Mouse (Mus musculus): ENCODE results near the gene Shb. TPM values are rescaled to one million over a fixed set of nuclear protein-coding genes. Genes with fewer than 3 reads are reported as not detected.

Gene Shb
- polyA plus RNA-seq, 1 experiment from 2014 or later: 7.3 TPM

GRCm38 (mm10) chr4:45513791-45514293 lies 18.4 kb downstream of the Shb start:
- ATAC-seq (replicated peaks; ENCODE audit: low FRiP score, low TSS enrichment, low read depth): peak; percentile 75
- H3K27me3 ChIP-seq (replicated peaks; ENCODE audit: control insufficient read depth, insufficient read depth, low read length): no peaks in the 10 kb centered on the region
- H3K4me3 ChIP-seq (ENCODE audit: low read depth, low read length): no peak overlapping the region
- WGBS: 1% methylated on average over 10 of the region's 10 CpGs
- 0 out of 2 replicates have a peak overlapping the region, but pooled peaks have one; percentile 1 for H3K9ac ChIP-seq (ENCODE audit: low read length)
- peaks cover 46% of the 10 kb centered on the region for H3K4me1 ChIP-seq (replicated peaks; ENCODE audit: control insufficient read depth, insufficient read depth, low read length)
- H3K27ac ChIP-seq (ENCODE audit: low read depth): peak overlapping the region; percentile 52; the same call in 1 of the 2 replicates
- DNase-seq (ENCODE audit: low spot score): peak; percentile 85
- no peaks in the 10 kb centered on the region for H3K36me3 ChIP-seq (ENCODE audit: control insufficient read depth, insufficient read depth, low read length)
- no peaks in the 10 kb centered on the region for H3K9me3 ChIP-seq (ENCODE audit: control insufficient read depth, low read length)
- H3K4me2 ChIP-seq (ENCODE audit: low read length): peak overlapping the region; percentile 25

- Histone ChIP-seq H3K9ac (ENCODE audit: low read length) (no peak overlapping the region), H3K4me2 (ENCODE audit: low read length) (peak overlapping the region; percentile 25; the same call in 1 of the 2 replicates), H3K27me3 (replicated peaks; ENCODE audit: control insufficient read depth, insufficient read depth, low read length) (no peaks in the 10 kb centered on the region), H3K4me3 (ENCODE audit: low read depth, low read length) (no peak overlapping the region), H3K9me3 (ENCODE audit: control insufficient read depth, low read length) (no peaks in the 10 kb centered on the region), H3K4me1 (replicated peaks; ENCODE audit: control insufficient read depth, insufficient read depth, low read length) (peaks cover 48% of the 10 kb centered on the region), H3K27ac (ENCODE audit: low read depth) (peak overlapping the region; percentile 52; the same call in 1 of the 2 replicates), H3K36me3 (ENCODE audit: control insufficient read depth, insufficient read depth, low read length) (no peaks in the 10 kb centered on the region)
- 64% methylated on average over 2 of the region's 2 CpGs for WGBS
- DNase-seq (ENCODE audit: low spot score) (no peak), ATAC-seq (replicated peaks; ENCODE audit: low FRiP score, low TSS enrichment, low read depth) (no peak; the same call in 1 of the 2 replicates)
These were observed 18.9 kb downstream of the Shb start for GRCm38 (mm10) chr4:45513340-45513739.

DNA sequence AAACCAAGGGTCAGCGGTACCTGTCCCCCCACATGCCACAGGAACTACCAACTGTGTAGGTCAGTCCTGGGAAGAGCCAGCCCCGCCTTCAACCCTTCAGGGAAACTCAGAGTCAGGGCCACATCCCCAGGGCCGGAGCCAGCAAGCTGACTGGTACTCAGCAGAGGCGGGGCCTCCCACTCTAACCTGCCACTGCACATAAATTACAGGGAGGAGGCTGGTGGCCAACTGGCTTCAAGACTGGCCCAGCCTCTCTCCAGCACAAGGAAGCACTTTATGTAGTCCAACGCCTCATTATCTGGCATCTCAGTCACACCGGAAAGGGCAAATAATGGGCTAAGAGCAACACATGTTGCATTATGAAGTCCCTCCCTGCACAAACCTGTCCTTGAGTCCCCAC lies 22.1 kb downstream of the Shb start:
- H3K4me1 ChIP-seq (replicated peaks; ENCODE audit: control insufficient read depth, insufficient read depth, low read length): peaks cover 66% of the 10 kb centered on the region
- H3K4me3 ChIP-seq (ENCODE audit: low read depth, low read length): no peak overlapping the region
- no peak for DNase-seq (ENCODE audit: low spot score)

DNA sequence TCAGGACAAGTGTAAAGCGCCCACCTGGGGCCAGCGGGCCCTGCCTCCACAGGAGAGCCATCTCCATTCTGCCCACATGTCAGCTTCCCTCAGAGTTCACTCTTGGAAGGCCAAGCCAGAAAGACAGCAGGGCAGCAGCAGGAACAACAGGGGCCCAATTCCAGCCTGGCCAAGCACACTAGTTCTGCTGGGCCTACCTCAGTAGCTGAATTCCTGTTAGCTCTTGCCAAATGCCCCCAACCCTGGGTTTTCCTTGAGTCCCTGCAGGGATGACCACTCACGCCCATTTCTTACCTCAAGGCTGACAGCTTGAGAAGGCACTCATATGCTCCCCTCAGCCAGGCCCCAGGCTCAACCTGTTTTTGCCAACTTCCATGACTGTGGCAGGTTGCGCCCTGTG lies 22.9 kb downstream of the Shb start:
- Histone ChIP-seq H3K27ac (ENCODE audit: low read depth) (no peak overlapping the region), H3K9me3 (ENCODE audit: control insufficient read depth, low read length) (no peaks in the 10 kb centered on the region), H3K4me2 (ENCODE audit: low read length) (no peak overlapping the region), H3K27me3 (replicated peaks; ENCODE audit: control insufficient read depth, insufficient read depth, low read length) (no peaks in the 10 kb centered on the region), H3K36me3 (ENCODE audit: control insufficient read depth, insufficient read depth, low read length) (no peaks in the 10 kb centered on the region), H3K4me1 (replicated peaks; ENCODE audit: control insufficient read depth, insufficient read depth, low read length) (peaks cover 59% of the 10 kb centered on the region), H3K4me3 (ENCODE audit: low read depth, low read length) (no peak overlapping the region), H3K9ac (ENCODE audit: low read length) (no peak overlapping the region)
- WGBS: 90% methylated on average over 4 of the region's 4 CpGs
- no peak for ATAC-seq (replicated peaks; ENCODE audit: low FRiP score, low TSS enrichment, low read depth)
- no peak for DNase-seq (ENCODE audit: low spot score)

More for the DNA sequence above, 22.1 kb downstream of the Shb start:
- Histone ChIP-seq H3K9ac (ENCODE audit: low read length) (no peak overlapping the region), H3K36me3 (ENCODE audit: control insufficient read depth, insufficient read depth, low read length) (no peaks in the 10 kb centered on the region), H3K27ac (ENCODE audit: low read depth) (no peak overlapping the region), H3K4me2 (ENCODE audit: low read length) (no peak overlapping the region), H3K27me3 (replicated peaks; ENCODE audit: control insufficient read depth, insufficient read depth, low read length) (no peaks in the 10 kb centered on the region), H3K9me3 (ENCODE audit: control insufficient read depth, low read length) (no peaks in the 10 kb centered on the region)
- ATAC-seq (replicated peaks; ENCODE audit: low FRiP score, low TSS enrichment, low read depth): no peak
- WGBS: 30% methylated on average over 6 of the region's 6 CpGs

GRCm38 (mm10) chr4:45508469-45508868 lies 23.8 kb downstream of the Shb start:
- no peak overlapping the region for H3K4me3 ChIP-seq (ENCODE audit: low read depth, low read length)
- DNase-seq (ENCODE audit: low spot score) (no peak), ATAC-seq (replicated peaks; ENCODE audit: low FRiP score, low TSS enrichment, low read depth) (no peak)
- no peak overlapping the region for H3K27ac ChIP-seq (ENCODE audit: low read depth)
- 43% methylated on average over 6 of the region's 6 CpGs for WGBS
- no peaks in the 10 kb centered on the region for H3K36me3 ChIP-seq (ENCODE audit: control insufficient read depth, insufficient read depth, low read length)
- no peak overlapping the region for H3K9ac ChIP-seq (ENCODE audit: low read length)
- H3K4me1 ChIP-seq (replicated peaks; ENCODE audit: control insufficient read depth, insufficient read depth, low read length): peaks cover 49% of the 10 kb centered on the region
- H3K27me3 ChIP-seq (replicated peaks; ENCODE audit: control insufficient read depth, insufficient read depth, low read length): no peaks in the 10 kb centered on the region
- H3K9me3 ChIP-seq (ENCODE audit: control insufficient read depth, low read length): no peaks in the 10 kb centered on the region
- no peak overlapping the region for H3K4me2 ChIP-seq (ENCODE audit: low read length)

DNA sequence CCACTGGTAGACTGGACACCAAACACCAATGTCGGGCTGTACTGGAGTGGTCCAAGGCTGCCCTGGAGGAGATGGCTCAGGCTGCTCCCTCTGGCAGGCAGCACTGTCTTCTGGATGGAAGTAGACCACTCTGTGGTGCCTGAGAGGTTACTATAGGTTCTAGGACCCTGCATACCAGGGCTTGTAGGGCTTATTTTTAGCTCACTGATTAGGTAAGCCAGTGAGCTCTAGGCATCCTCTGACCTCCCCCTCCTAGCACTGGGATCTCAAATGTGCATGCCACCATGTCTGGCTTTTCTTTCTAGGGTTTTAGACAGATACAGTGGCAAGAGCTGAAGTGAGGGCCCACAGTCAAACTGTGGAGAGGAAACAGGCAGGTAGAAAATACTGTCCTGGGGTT lies 24.8 kb downstream of the Shb start:
- WGBS: 90% methylated on average over 1 of the region's 1 CpGs
- Histone ChIP-seq H3K9me3 (ENCODE audit: control insufficient read depth, low read length) (no peaks in the 10 kb centered on the region), H3K9ac (ENCODE audit: low read length) (no peak overlapping the region), H3K36me3 (ENCODE audit: control insufficient read depth, insufficient read depth, low read length) (no peaks in the 10 kb centered on the region; the same call in 1 of the 2 replicates), H3K4me3 (ENCODE audit: low read depth, low read length) (no peak overlapping the region), H3K4me2 (ENCODE audit: low read length) (no peak overlapping the region), H3K27ac (ENCODE audit: low read depth) (no peak overlapping the region), H3K4me1 (replicated peaks; ENCODE audit: control insufficient read depth, insufficient read depth, low read length) (peaks cover 44% of the 10 kb centered on the region), H3K27me3 (replicated peaks; ENCODE audit: control insufficient read depth, insufficient read depth, low read length) (no peaks in the 10 kb centered on the region)
- ATAC-seq (replicated peaks; ENCODE audit: low FRiP score, low TSS enrichment, low read depth) (no peak), DNase-seq (ENCODE audit: low spot score) (no peak)

DNA sequence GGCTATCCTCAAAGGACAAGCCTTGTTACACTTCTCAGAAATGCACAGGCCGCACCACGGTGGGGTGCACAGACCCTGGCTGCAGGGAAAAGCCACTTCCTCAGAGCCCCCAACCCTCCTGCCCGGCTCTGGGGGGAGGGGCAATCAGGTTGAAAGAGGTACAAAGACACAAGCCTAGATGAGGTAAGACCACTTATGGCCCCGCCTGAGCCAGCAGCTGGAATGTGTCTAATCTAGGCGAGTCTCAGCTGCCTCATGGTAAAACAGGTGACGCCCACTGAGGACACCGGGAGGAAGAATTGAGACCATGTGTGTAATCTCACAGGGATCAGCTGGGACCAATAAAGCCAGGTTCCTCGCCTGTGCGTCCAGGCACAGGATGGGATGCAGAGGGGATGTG lies 25.2 kb downstream of the Shb start:
- 42% methylated on average over 9 of the region's 9 CpGs for WGBS
- Histone ChIP-seq H3K9me3 (ENCODE audit: control insufficient read depth, low read length) (no peaks in the 10 kb centered on the region), H3K4me3 (ENCODE audit: low read depth, low read length) (no peak overlapping the region), H3K4me2 (ENCODE audit: low read length) (no peak overlapping the region), H3K4me1 (replicated peaks; ENCODE audit: control insufficient read depth, insufficient read depth, low read length) (peaks cover 46% of the 10 kb centered on the region), H3K9ac (ENCODE audit: low read length) (no peak overlapping the region), H3K36me3 (ENCODE audit: control insufficient read depth, insufficient read depth, low read length) (no peaks in the 10 kb centered on the region; the same call in 1 of the 2 replicates), H3K27me3 (replicated peaks; ENCODE audit: control insufficient read depth, insufficient read depth, low read length) (no peaks in the 10 kb centered on the region), H3K27ac (ENCODE audit: low read depth) (no peak overlapping the region)
- DNase-seq (ENCODE audit: low spot score): no peak
- ATAC-seq (replicated peaks; ENCODE audit: low FRiP score, low TSS enrichment, low read depth): 0 out of 2 replicates have a peak, but pooled peaks have one; percentile 12

DNA sequence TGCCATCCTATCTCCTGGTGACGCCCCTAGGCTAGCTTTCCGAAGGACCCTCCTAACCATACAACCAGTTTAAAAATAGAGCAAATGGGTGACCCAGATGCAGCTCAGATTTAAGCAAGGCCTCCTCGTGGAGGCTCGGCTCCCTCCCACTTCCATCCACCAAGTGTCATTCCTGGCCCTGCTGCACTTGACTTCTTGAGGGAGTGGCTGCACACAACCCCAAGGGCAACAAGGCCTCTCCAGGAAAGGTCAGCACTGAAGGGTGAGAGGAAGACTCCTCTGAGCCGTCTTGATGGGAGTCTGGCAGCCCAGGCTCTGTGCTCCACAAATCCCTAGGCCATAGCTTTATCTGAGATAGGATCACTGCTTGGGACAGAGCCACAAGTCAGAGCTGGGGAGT lies 25.7 kb downstream of the Shb start:
- WGBS: 48% methylated on average over 5 of the region's 5 CpGs
- ATAC-seq (replicated peaks; ENCODE audit: low FRiP score, low TSS enrichment, low read depth) (no peak), DNase-seq (ENCODE audit: low spot score) (no peak)
- Histone ChIP-seq H3K4me1 (replicated peaks; ENCODE audit: control insufficient read depth, insufficient read depth, low read length) (peaks cover 46% of the 10 kb centered on the region), H3K36me3 (ENCODE audit: control insufficient read depth, insufficient read depth, low read length) (no peaks in the 10 kb centered on the region; the same call in 1 of the 2 replicates), H3K27ac (ENCODE audit: low read depth) (no peak overlapping the region), H3K4me2 (ENCODE audit: low read length) (no peak overlapping the region), H3K9me3 (ENCODE audit: control insufficient read depth, low read length) (no peaks in the 10 kb centered on the region), H3K9ac (ENCODE audit: low read length) (no peak overlapping the region), H3K4me3 (ENCODE audit: low read depth, low read length) (no peak overlapping the region), H3K27me3 (replicated peaks; ENCODE audit: control insufficient read depth, insufficient read depth, low read length) (no peaks in the 10 kb centered on the region)

DNA sequence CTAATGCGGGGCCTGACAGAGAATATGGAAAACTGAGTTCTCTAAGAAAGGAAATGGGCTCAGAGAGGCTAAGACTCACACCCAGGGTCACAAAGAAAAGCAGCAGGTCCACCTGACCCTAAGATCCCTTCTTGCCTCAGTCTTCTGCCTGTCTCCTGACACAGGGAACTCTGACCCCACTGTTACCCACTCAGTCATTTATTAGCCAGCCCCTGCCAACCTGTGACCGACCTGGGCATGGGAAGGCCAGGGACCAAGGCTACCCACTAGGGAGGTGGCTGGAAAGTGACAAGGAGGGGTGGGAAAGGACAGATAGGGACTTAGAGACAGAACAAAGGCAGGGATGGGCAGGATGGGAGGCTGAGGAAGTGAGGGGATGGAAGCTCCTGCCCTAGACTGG lies 26.6 kb downstream of the Shb start:
- no peak for ATAC-seq (replicated peaks; ENCODE audit: low FRiP score, low TSS enrichment, low read depth)
- Histone ChIP-seq H3K4me2 (ENCODE audit: low read length) (no peak overlapping the region), H3K27ac (ENCODE audit: low read depth) (no peak overlapping the region), H3K36me3 (ENCODE audit: control insufficient read depth, insufficient read depth, low read length) (no peaks in the 10 kb centered on the region; the same call in 1 of the 2 replicates), H3K9ac (ENCODE audit: low read length) (no peak overlapping the region), H3K4me1 (replicated peaks; ENCODE audit: control insufficient read depth, insufficient read depth, low read length) (peaks cover 51% of the 10 kb centered on the region), H3K4me3 (ENCODE audit: low read depth, low read length) (no peak overlapping the region), H3K9me3 (ENCODE audit: control insufficient read depth, low read length) (no peaks in the 10 kb centered on the region), H3K27me3 (replicated peaks; ENCODE audit: control insufficient read depth, insufficient read depth, low read length) (no peaks in the 10 kb centered on the region)
- no peak for DNase-seq (ENCODE audit: low spot score)
- 82% methylated on average over 2 of the region's 2 CpGs for WGBS
